Mouse (Mus musculus): ENCODE data around the gene Pgap2. TPM values are rescaled to one million over a fixed set of nuclear protein-coding genes. Genes with fewer than 3 reads are reported as not detected.

The Pgap2 gene
- total and polyA plus RNA-seq, 3 experiments, result 21.1 to 91.1 TPM; not detected in 1

DNA sequence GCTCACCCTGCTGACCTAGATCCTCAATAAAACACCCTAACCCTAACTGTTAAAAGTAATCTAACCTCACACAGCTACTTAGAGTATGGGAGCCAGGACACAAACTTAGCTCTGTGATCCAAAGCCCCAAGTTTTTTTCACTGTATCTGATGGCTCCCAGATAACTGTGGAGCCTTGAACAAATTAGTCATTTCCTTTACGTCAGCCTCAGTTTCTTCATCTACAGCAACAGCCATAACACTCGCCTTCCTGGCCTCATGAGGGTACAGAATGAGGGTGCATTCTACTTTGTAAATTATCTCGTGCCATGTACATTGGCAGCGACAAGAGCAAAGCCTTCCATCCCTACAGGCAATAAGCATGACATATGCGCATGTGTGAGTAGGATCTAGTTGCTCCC is 32.4 kb downstream of the Pgap2 start:
- Histone ChIP-seq H3K36me3 (ENCODE audit: control insufficient read depth in 1 of 2, insufficient read depth in 2 of 2, low read length in 2 of 2) (peaks cover 5 to 61% of the 10 kb centered on the region in 2 experiments), H3K9ac (ENCODE audit: control insufficient read depth, low read depth, low read length, poor library complexity, severe bottlenecking) (peak overlapping the region; percentile 63), H3K9me3 (replicated peaks; ENCODE audit: insufficient read depth, low read length) (no peaks in the 10 kb centered on the region), H3K27ac (ENCODE audit: control insufficient read depth, low read depth, low read length) (peak overlapping the region; percentile 99), H3K4me1 (ENCODE audit: control insufficient read depth in 1 of 2, insufficient read depth in 2 of 2, low read length in 2 of 2) (peaks cover 38 to 62% of the 10 kb centered on the region in 2 experiments), H3K4me3 (ENCODE audit: control insufficient read depth in 1 of 2, insufficient read depth in 1 of 2, low read depth in 2 of 2, low read length in 2 of 2) (no peak overlapping the region; a peak in 1 of 4 replicates), H3K27me3 (ENCODE audit: control insufficient read depth in 1 of 2, insufficient read depth in 2 of 2, low read length in 2 of 2) (no peaks in the 10 kb centered on the region), H3K79me2 (ENCODE audit: control insufficient read depth, insufficient read depth, low read length, poor library complexity) (peaks cover 47% of the 10 kb centered on the region)
- DNase-seq (ENCODE audit: low read depth, low spot score), result peak; percentile 87
- TF ChIP-seq POLR2A (IDR thresholded peaks at IDR 0.05; ENCODE audit: control insufficient read depth in 1 of 2, insufficient read depth in 1 of 2, low read depth in 1 of 2, low read length in 2 of 2, poor library complexity in 1 of 2) (peak in 1 of 2 experiments; percentile 61; a peak in 2 of 4 replicates), MYC (IDR thresholded peaks at IDR 0.05; ENCODE audit: low read depth, low read length) (peak; percentile 46), ZC3H11A (IDR thresholded peaks at IDR 0.05; ENCODE audit: low read depth, low read length) (no peak), CTCF (IDR thresholded peaks at IDR 0.05 in 2 of 3, conservative IDR thresholded peaks at IDR 0.05 in 1 of 3; ENCODE audit: control insufficient read depth in 1 of 3, insufficient read depth in 1 of 3, low read depth in 2 of 3, low read length in 3 of 3, poor library complexity in 1 of 3, severe bottlenecking in 1 of 3) (no peak), MAZ (IDR thresholded peaks at IDR 0.05; ENCODE audit: low read depth, low read length) (no peak), GABPA (IDR thresholded peaks at IDR 0.05; ENCODE audit: low read depth, low read length) (no peak), RAD21 (IDR thresholded peaks at IDR 0.05; ENCODE audit: low read depth, low read length) (no peak), SIN3A (IDR thresholded peaks at IDR 0.05; ENCODE audit: low read length) (peak; percentile 42; the same call in 1 of the 2 replicates), MYB (IDR thresholded peaks at IDR 0.05; ENCODE audit: low read depth, low read length) (peak; percentile 87), SMC3 (IDR thresholded peaks at IDR 0.05; ENCODE audit: low read depth, low read length) (no peak), TCF12 (IDR thresholded peaks at IDR 0.05; ENCODE audit: low read depth, low read length) (peak; percentile 68), CHD2 (IDR thresholded peaks at IDR 0.05; ENCODE audit: low read length) (no peak), POLR2AphosphoS2 (IDR thresholded peaks at IDR 0.05; ENCODE audit: low read length) (no peak), USF2 (IDR thresholded peaks at IDR 0.05; ENCODE audit: borderline replicate concordance in 1 of 2, insufficient read depth in 1 of 2, low read depth in 1 of 2, low read length in 2 of 2) (no peak), ETS1 (IDR thresholded peaks at IDR 0.05; ENCODE audit: low read depth, low read length) (peak; percentile 90), JUND (IDR thresholded peaks at IDR 0.05; ENCODE audit: low read depth, low read length) (peak; percentile 79; the same call in 1 of the 2 replicates), E2F4 (IDR thresholded peaks at IDR 0.05; ENCODE audit: borderline replicate concordance, low read depth, low read length) (no peak), BHLHE40 (IDR thresholded peaks at IDR 0.05; ENCODE audit: borderline replicate concordance, low read depth, low read length) (no peak), UBTF (IDR thresholded peaks at IDR 0.05; ENCODE audit: borderline replicate concordance, insufficient read depth, low read depth, low read length) (no peak), GATA1 (IDR thresholded peaks at IDR 0.05; ENCODE audit: low read depth, low read length) (peak; percentile 91), ZMIZ1 (IDR thresholded peaks at IDR 0.05; ENCODE audit: low read depth, low read length) (0 out of 2 replicates have a peak, but pooled peaks have one; percentile 52), RCOR1 (IDR thresholded peaks at IDR 0.05; ENCODE audit: low read depth, low read length) (no peak; the same call in 1 of the 2 replicates), TAL1 (IDR thresholded peaks at IDR 0.05; ENCODE audit: low read length) (peak; percentile 50; the same call in 1 of the 2 replicates), ELF1 (IDR thresholded peaks at IDR 0.05; ENCODE audit: low read depth, low read length) (peak; percentile 24; the same call in 1 of the 2 replicates), ZKSCAN1 (IDR thresholded peaks at IDR 0.05; ENCODE audit: low read depth, low read length) (no peak), TBP (IDR thresholded peaks at IDR 0.05; ENCODE audit: low read depth, low read length) (peak; percentile 74; the same call in 1 of the 2 replicates), POLR2AphosphoS5 (IDR thresholded peaks at IDR 0.05; ENCODE audit: borderline replicate concordance, low read depth, low read length) (no peak), CHD1 (IDR thresholded peaks at IDR 0.05; ENCODE audit: low read depth, low read length) (no peak), MAFK (IDR thresholded peaks at IDR 0.05; ENCODE audit: borderline replicate concordance, low read depth, low read length) (no peak; the same call in 1 of the 2 replicates), HCFC1 (IDR thresholded peaks at IDR 0.05; ENCODE audit: low read depth, low read length) (0 out of 2 replicates have a peak, but pooled peaks have one; percentile 29), MXI1 (IDR thresholded peaks at IDR 0.05; ENCODE audit: low read depth, low read length) (peak; percentile 43), USF1 (IDR thresholded peaks at IDR 0.05; ENCODE audit: low read depth, low read length) (no peak), ZNF384 (IDR thresholded peaks at IDR 0.05; ENCODE audit: low read depth, low read length) (peak; percentile 94), KAT2A (conservative IDR thresholded peaks at IDR 0.05; ENCODE audit: low read depth, low read length) (no peak), MAX (IDR thresholded peaks at IDR 0.05; ENCODE audit: low read length) (peak; percentile 30; the same call in 1 of the 2 replicates), NRF1 (IDR thresholded peaks at IDR 0.05; ENCODE audit: insufficient read depth, low read depth, low read length, poor library complexity, severe bottlenecking) (peak; percentile 47; the same call in 1 of the 2 replicates), EP300 (IDR thresholded peaks at IDR 0.05; ENCODE audit: low read depth in 1 of 2, low read length in 2 of 2) (peak; percentile 91 to 92)
